Mouse (Mus musculus) embryonic facial prominence, embryonic 11.5 days (tissue): ENCODE data around the gene Tox2. TPM values are rescaled to one million over a fixed set of nuclear protein-coding genes. Genes with fewer than 3 reads are reported as not detected.
A peak's percentile ranks its signal among the peaks of the same experiment; 100 is the strongest.

Source experiments
- ATAC-seq: fragments of 200-750 bp; cut with Nextera tagmentation; replicated peaks from 2 replicates; pipeline ENCODE4 v1.8.0; 2017; ENCODE audit warnings: low read depth; ENCODE audit not compliant: insufficient number of reproducible peaks, low FRiP score, low TSS enrichment
- DNase-seq: peaks from one replicate; pipeline ENCODE4 v3.0.0-alpha.2; 2015; ENCODE audit warnings: low spot score
- H3K27ac ChIP-seq: fragments of 300-500 bp; sonication (generic); replicated peaks from 2 replicates; pipeline ENCODE4 v1.5.1; 2014; ENCODE audit warnings: mild to moderate bottlenecking, low read depth, low read length, control low read depth
- H3K27me3 ChIP-seq: fragments of 300-500 bp; sonication (generic); 2 replicates; pipeline ENCODE4 v1.6.1; 2014; ENCODE audit warnings: mild to moderate bottlenecking, low read length, moderate library complexity, mixed read lengths; ENCODE audit not compliant: control insufficient read depth, insufficient read depth
- H3K36me3 ChIP-seq: fragments of 300-500 bp; sonication (generic); replicated peaks from 2 replicates; pipeline ENCODE4 v1.6.1; 2014; ENCODE audit warnings: low read depth, mild to moderate bottlenecking, low read length, moderate library complexity, mixed read lengths; ENCODE audit not compliant: control insufficient read depth, insufficient read depth
- H3K4me1 ChIP-seq: fragments of 300-500 bp; sonication (generic); 2 replicates; pipeline ENCODE4 v1.6.1; 2014; ENCODE audit warnings: low read length, mixed read lengths; ENCODE audit not compliant: control insufficient read depth, insufficient read depth
- H3K4me2 ChIP-seq: fragments of 300-500 bp; sonication (generic); 2 replicates; pipeline ENCODE4 v1.6.1; 2014; ENCODE audit warnings: low read depth, mild to moderate bottlenecking, control low read depth, low read length, moderate library complexity
- H3K4me3 ChIP-seq: fragments of 300-500 bp; sonication (generic); 2 replicates; pipeline ENCODE4 v1.5.1; 2014; ENCODE audit warnings: low read depth, low read length, control low read depth
- H3K9ac ChIP-seq: fragments of 300-500 bp; sonication (generic); replicated peaks from 2 replicates; pipeline ENCODE4 v1.6.1; 2014; ENCODE audit warnings: mild to moderate bottlenecking, control low read depth, low read length
- H3K9me3 ChIP-seq: fragments of 300-500 bp; sonication (generic); replicated peaks from 2 replicates; pipeline ENCODE4 v1.6.1; 2016; ENCODE audit warnings: mild to moderate bottlenecking, low read length, inconsistent platforms, mixed read lengths; ENCODE audit not compliant: control insufficient read depth
- WGBS: fragments of 180-500 bp; shearing (Covaris S2); extraction: QIAGEN DNeasy Blood & Tissue Kit; methylation state at CpG from one replicate; pipeline ENCODE4 v1.1.7; 2014; 5-methylcytosine and 5-hydroxymethylcytosine counted together
- polyA plus RNA-seq: library from polyadenylated mRNA; unstranded; fragments of >200 nt; fragmentation: Nextera tagmentation; extraction: Ambion mirVana; gene quantifications from 2 replicates; pipeline ENCODE4 v1.2.1, GENCODE M21; 2014

Tox2 gene
- polyA plus RNA-seq, 1 experiment from 2014 or later: 10.8 TPM

GRCm38 (mm10) chr2:163195834-163196145 is 7.1 kb upstream of the Tox2 start:
- Histone ChIP-seq H3K27ac (peak overlapping the region; percentile 52), H3K9me3 (no peaks in the 10 kb centered on the region), H3K27me3 (no peaks in the 10 kb centered on the region), H3K4me3 (no peak overlapping the region), H3K9ac (no peak overlapping the region; the same call in 1 of the 2 replicates), H3K36me3 (no peaks in the 10 kb centered on the region), H3K4me2 (no peak overlapping the region), H3K4me1 (no peaks in the 10 kb centered on the region)
- DNase-seq: peak; percentile 69
- ATAC-seq: peak; percentile 87
- WGBS: 10% methylated on average over 6 of the region's 6 CpGs

- H3K27me3 ChIP-seq: peaks cover 34% of the 10 kb centered on the region
These were observed 1.0 kb upstream of the Tox2 start for GRCm38 (mm10) chr2:163201897-163202296.

GRCm38 (mm10) chr2:163202553-163202883 is 407 bp upstream of the Tox2 start:
- H3K9ac ChIP-seq: peak overlapping the region; percentile 68; the same call in 1 of the 2 replicates
- H3K4me3 ChIP-seq: peak overlapping the region; percentile 58
- ATAC-seq (peak; percentile 37), DNase-seq (no peak)
- peaks cover 4% of the 10 kb centered on the region; the same call in 1 of the 2 replicates for H3K4me1 ChIP-seq
- no peaks in the 10 kb centered on the region for H3K9me3 ChIP-seq
- peaks cover 34% of the 10 kb centered on the region for H3K27me3 ChIP-seq
- H3K27ac ChIP-seq: no peak overlapping the region
- peak overlapping the region; percentile 89 for H3K4me2 ChIP-seq
- no peaks in the 10 kb centered on the region for H3K36me3 ChIP-seq
- WGBS: 9% methylated on average over 4 of the region's 4 CpGs

More at GRCm38 (mm10) chr2:163201897-163202296, 1.0 kb upstream of the Tox2 start:
- WGBS: 52% methylated on average over 8 of the region's 8 CpGs
- DNase-seq (no peak), ATAC-seq (no peak)
- H3K4me2 ChIP-seq: no peak overlapping the region
- no peak overlapping the region for H3K4me3 ChIP-seq
- no peaks in the 10 kb centered on the region for H3K36me3 ChIP-seq
- no peaks in the 10 kb centered on the region for H3K9me3 ChIP-seq
- no peak overlapping the region for H3K9ac ChIP-seq
- peaks cover 4% of the 10 kb centered on the region; the same call in 1 of the 2 replicates for H3K4me1 ChIP-seq
- H3K27ac ChIP-seq: no peak overlapping the region

- Histone ChIP-seq H3K9ac (peak overlapping the region; percentile 68), H3K4me3 (peak overlapping the region; percentile 58), H3K4me1 (peaks cover 4% of the 10 kb centered on the region; the same call in 1 of the 2 replicates), H3K36me3 (no peaks in the 10 kb centered on the region), H3K27ac (0 out of 2 replicates have a peak overlapping the region, but pooled peaks have one; percentile 11), H3K4me2 (peak overlapping the region; percentile 89), H3K27me3 (peaks cover 34% of the 10 kb centered on the region), H3K9me3 (no peaks in the 10 kb centered on the region)
- DNase-seq: no peak
- ATAC-seq: no peak
- WGBS: 1% methylated on average over 75 of the region's 75 CpGs
These were observed 966 bp downstream of the Tox2 start for GRCm38 (mm10) chr2:163203635-163204547.

GRCm38 (mm10) chr2:163204548-163205261 is 1.8 kb downstream of the Tox2 start:
- Histone ChIP-seq H3K27ac (0 out of 2 replicates have a peak overlapping the region, but pooled peaks have one; percentile 11), H3K27me3 (peaks cover 34% of the 10 kb centered on the region), H3K9me3 (no peaks in the 10 kb centered on the region), H3K4me1 (peaks cover 4% of the 10 kb centered on the region; the same call in 1 of the 2 replicates), H3K4me2 (peak overlapping the region; percentile 89), H3K9ac (peak overlapping the region; percentile 68), H3K4me3 (peak overlapping the region; percentile 58), H3K36me3 (no peaks in the 10 kb centered on the region)
- no peak for DNase-seq
- under 1% methylated on average over 42 of the region's 45 CpGs for WGBS
- ATAC-seq: no peak

- Histone ChIP-seq H3K4me2 (peak overlapping the region; percentile 89), H3K27me3 (peaks cover 34% of the 10 kb centered on the region), H3K9ac (peak overlapping the region; percentile 27), H3K36me3 (no peaks in the 10 kb centered on the region), H3K4me1 (peaks cover 4% of the 10 kb centered on the region; the same call in 1 of the 2 replicates), H3K27ac (no peak overlapping the region), H3K4me3 (peak overlapping the region; percentile 58), H3K9me3 (no peaks in the 10 kb centered on the region)
- ATAC-seq (no peak), DNase-seq (no peak)
- WGBS: 6% methylated on average over 6 of the region's 6 CpGs
These were observed 2.3 kb downstream of the Tox2 start for GRCm38 (mm10) chr2:163205262-163205647.

- H3K4me1 ChIP-seq: peaks cover 4% of the 10 kb centered on the region; the same call in 1 of the 2 replicates
- ATAC-seq: peak; percentile 7; the same call in 1 of the 2 replicates
- peaks cover 34% of the 10 kb centered on the region for H3K27me3 ChIP-seq
- no peak for DNase-seq
- no peak overlapping the region for H3K27ac ChIP-seq
- 48% methylated on average over 17 of the region's 17 CpGs for WGBS
- no peak overlapping the region for H3K4me3 ChIP-seq
- no peaks in the 10 kb centered on the region for H3K36me3 ChIP-seq
- H3K4me2 ChIP-seq: no peak overlapping the region
- no peaks in the 10 kb centered on the region for H3K9me3 ChIP-seq
- no peak overlapping the region for H3K9ac ChIP-seq
These were observed 3.0 kb downstream of the Tox2 start for GRCm38 (mm10) chr2:163205737-163206490.
